Mouse (Mus musculus): ENCODE measurements around the gene Col27a1. TPM values are rescaled to one million over a fixed set of nuclear protein-coding genes. Genes with fewer than 3 reads are reported as not detected.

Gene Col27a1
- polyA plus RNA-seq, 1 experiment from 2014 or later: 5.0 TPM

GRCm38 (mm10) chr4:63275251-63275650, 61.4 kb downstream of the Col27a1 start:
- Histone ChIP-seq H3K9ac (ENCODE audit: low read depth, low read length) (no peak overlapping the region), H3K27ac (ENCODE audit: low read depth, low read length) (no peak overlapping the region), H3K4me1 (replicated peaks; ENCODE audit: control insufficient read depth, insufficient read depth, low read length) (no peaks in the 10 kb centered on the region), H3K4me3 (ENCODE audit: low read depth, low read length) (no peak overlapping the region), H3K4me2 (replicated peaks; ENCODE audit: low read depth) (no peak overlapping the region), H3K27me3 (replicated peaks; ENCODE audit: control insufficient read depth, insufficient read depth, low read length) (no peaks in the 10 kb centered on the region), H3K9me3 (ENCODE audit: control insufficient read depth) (no peaks in the 10 kb centered on the region), H3K36me3 (ENCODE audit: control insufficient read depth, insufficient read depth) (peaks cover 12% of the 10 kb centered on the region; the same call in 1 of the 2 replicates)
- no peak for ATAC-seq
- WGBS: 61% methylated on average over 8 of the region's 8 CpGs
- TF ChIP-seq CTCF (IDR thresholded peaks at IDR 0.05; ENCODE audit: low read depth): no peak

- Histone ChIP-seq H3K4me2 (replicated peaks; ENCODE audit: low read depth) (no peak overlapping the region), H3K36me3 (ENCODE audit: control insufficient read depth, insufficient read depth) (peaks cover 12% of the 10 kb centered on the region; the same call in 1 of the 2 replicates), H3K4me1 (replicated peaks; ENCODE audit: control insufficient read depth, insufficient read depth, low read length) (no peaks in the 10 kb centered on the region), H3K9me3 (ENCODE audit: control insufficient read depth) (no peaks in the 10 kb centered on the region), H3K9ac (ENCODE audit: low read depth, low read length) (no peak overlapping the region), H3K27me3 (replicated peaks; ENCODE audit: control insufficient read depth, insufficient read depth, low read length) (no peaks in the 10 kb centered on the region), H3K27ac (ENCODE audit: low read depth, low read length) (no peak overlapping the region), H3K4me3 (ENCODE audit: low read depth, low read length) (no peak overlapping the region)
- ATAC-seq: no peak
- TF ChIP-seq CTCF (IDR thresholded peaks at IDR 0.05; ENCODE audit: low read depth): no peak
- 92% methylated on average over 1 of the region's 1 CpGs for WGBS
Measured at GRCm38 (mm10) chr4:63276571-63276970, 62.8 kb downstream of the Col27a1 start.

GRCm38 (mm10) chr4:63278821-63279220, 65.0 kb downstream of the Col27a1 start:
- no peaks in the 10 kb centered on the region for H3K4me1 ChIP-seq (replicated peaks; ENCODE audit: control insufficient read depth, insufficient read depth, low read length)
- 0 out of 2 replicates have a peak, but pooled peaks cover 12% of the 10 kb centered on the region for H3K36me3 ChIP-seq (ENCODE audit: control insufficient read depth, insufficient read depth)
- H3K27ac ChIP-seq (ENCODE audit: low read depth, low read length): no peak overlapping the region
- H3K9me3 ChIP-seq (ENCODE audit: control insufficient read depth): no peaks in the 10 kb centered on the region
- H3K27me3 ChIP-seq (replicated peaks; ENCODE audit: control insufficient read depth, insufficient read depth, low read length): no peaks in the 10 kb centered on the region
- H3K4me2 ChIP-seq (replicated peaks; ENCODE audit: low read depth): no peak overlapping the region
- ATAC-seq: no peak
- no peak overlapping the region for H3K4me3 ChIP-seq (ENCODE audit: low read depth, low read length)
- no peak overlapping the region for H3K9ac ChIP-seq (ENCODE audit: low read depth, low read length)
- no peak for TF ChIP-seq CTCF (IDR thresholded peaks at IDR 0.05; ENCODE audit: low read depth)
- WGBS: 64% methylated on average over 7 of the region's 7 CpGs

GRCm38 (mm10) chr4:63281694-63282093, 67.9 kb downstream of the Col27a1 start:
- H3K9me3 ChIP-seq (ENCODE audit: control insufficient read depth): no peaks in the 10 kb centered on the region
- no peak for ATAC-seq
- no peak overlapping the region for H3K4me3 ChIP-seq (ENCODE audit: low read depth, low read length)
- H3K36me3 ChIP-seq (ENCODE audit: control insufficient read depth, insufficient read depth): peaks cover 13% of the 10 kb centered on the region; the same call in 1 of the 2 replicates
- no peak overlapping the region for H3K9ac ChIP-seq (ENCODE audit: low read depth, low read length)
- no peak overlapping the region for H3K27ac ChIP-seq (ENCODE audit: low read depth, low read length)
- no peak overlapping the region for H3K4me2 ChIP-seq (replicated peaks; ENCODE audit: low read depth)
- no peak for TF ChIP-seq CTCF (IDR thresholded peaks at IDR 0.05; ENCODE audit: low read depth)
- WGBS: 88% methylated on average over 6 of the region's 6 CpGs
- H3K4me1 ChIP-seq (replicated peaks; ENCODE audit: control insufficient read depth, insufficient read depth, low read length): no peaks in the 10 kb centered on the region
- no peaks in the 10 kb centered on the region for H3K27me3 ChIP-seq (replicated peaks; ENCODE audit: control insufficient read depth, insufficient read depth, low read length)

GRCm38 (mm10) chr4:63283319-63283718, 69.5 kb downstream of the Col27a1 start:
- Histone ChIP-seq H3K9ac (ENCODE audit: low read depth, low read length) (no peak overlapping the region), H3K36me3 (ENCODE audit: control insufficient read depth, insufficient read depth) (peaks cover 5% of the 10 kb centered on the region; the same call in 1 of the 2 replicates), H3K27me3 (replicated peaks; ENCODE audit: control insufficient read depth, insufficient read depth, low read length) (no peaks in the 10 kb centered on the region), H3K9me3 (ENCODE audit: control insufficient read depth) (no peaks in the 10 kb centered on the region), H3K27ac (ENCODE audit: low read depth, low read length) (no peak overlapping the region), H3K4me2 (replicated peaks; ENCODE audit: low read depth) (no peak overlapping the region), H3K4me3 (ENCODE audit: low read depth, low read length) (no peak overlapping the region), H3K4me1 (replicated peaks; ENCODE audit: control insufficient read depth, insufficient read depth, low read length) (no peaks in the 10 kb centered on the region)
- ATAC-seq: no peak
- WGBS: 83% methylated on average over 5 of the region's 5 CpGs
- no peak for TF ChIP-seq CTCF (IDR thresholded peaks at IDR 0.05; ENCODE audit: low read depth)

GRCm38 (mm10) chr4:63286034-63286433, 72.2 kb downstream of the Col27a1 start:
- no peak for ATAC-seq
- H3K36me3 ChIP-seq (ENCODE audit: control insufficient read depth, insufficient read depth): peaks cover 5% of the 10 kb centered on the region; the same call in 1 of the 2 replicates
- H3K4me3 ChIP-seq (ENCODE audit: low read depth, low read length): no peak overlapping the region
- H3K27me3 ChIP-seq (replicated peaks; ENCODE audit: control insufficient read depth, insufficient read depth, low read length): no peaks in the 10 kb centered on the region
- peak; percentile 51 for TF ChIP-seq CTCF (IDR thresholded peaks at IDR 0.05; ENCODE audit: low read depth)
- no peaks in the 10 kb centered on the region for H3K9me3 ChIP-seq (ENCODE audit: control insufficient read depth)
- WGBS: 88% methylated on average over 4 of the region's 4 CpGs
- no peak overlapping the region for H3K9ac ChIP-seq (ENCODE audit: low read depth, low read length)
- no peak overlapping the region for H3K4me2 ChIP-seq (replicated peaks; ENCODE audit: low read depth)
- no peaks in the 10 kb centered on the region for H3K4me1 ChIP-seq (replicated peaks; ENCODE audit: control insufficient read depth, insufficient read depth, low read length)
- H3K27ac ChIP-seq (ENCODE audit: low read depth, low read length): no peak overlapping the region

GRCm38 (mm10) chr4:63288497-63288896, 74.7 kb downstream of the Col27a1 start:
- WGBS: 88% methylated on average over 5 of the region's 5 CpGs
- H3K36me3 ChIP-seq (ENCODE audit: control insufficient read depth, insufficient read depth): peaks cover 8% of the 10 kb centered on the region; the same call in 1 of the 2 replicates
- no peak for ATAC-seq

More at GRCm38 (mm10) chr4:63288497-63288896, 74.7 kb downstream of the Col27a1 start:
- TF ChIP-seq CTCF (IDR thresholded peaks at IDR 0.05; ENCODE audit: low read depth): no peak
- no peaks in the 10 kb centered on the region for H3K9me3 ChIP-seq (ENCODE audit: control insufficient read depth)
- no peak overlapping the region for H3K27ac ChIP-seq (ENCODE audit: low read depth, low read length)
- no peak overlapping the region for H3K4me2 ChIP-seq (replicated peaks; ENCODE audit: low read depth)
- no peaks in the 10 kb centered on the region for H3K27me3 ChIP-seq (replicated peaks; ENCODE audit: control insufficient read depth, insufficient read depth, low read length)
- no peak overlapping the region for H3K4me3 ChIP-seq (ENCODE audit: low read depth, low read length)
- no peak overlapping the region for H3K9ac ChIP-seq (ENCODE audit: low read depth, low read length)
- H3K4me1 ChIP-seq (replicated peaks; ENCODE audit: control insufficient read depth, insufficient read depth, low read length): no peaks in the 10 kb centered on the region
